Mouse (Mus musculus) bone marrow macrophage, adult 2 months (primary cell): ENCODE measurements around the gene Fbxo46. TPM values are rescaled to one million over a fixed set of nuclear protein-coding genes. Genes with fewer than 3 reads are reported as not detected.

Experiments used
- H3K27ac ChIP-seq: 2 replicates; pipeline ENCODE4 v1.5.1; 2012; ENCODE audit warnings: low read depth, low read length; ENCODE audit not compliant: insufficient read depth
- H3K4me1 ChIP-seq: 2 replicates; pipeline ENCODE4 v1.6.1; 2012; ENCODE audit warnings: low read length; ENCODE audit not compliant: control insufficient read depth, insufficient read depth
- H3K4me3 ChIP-seq: 2 replicates; pipeline ENCODE4 v1.5.1; 2012; ENCODE audit warnings: mild to moderate bottlenecking, low read length, moderate library complexity; ENCODE audit not compliant: insufficient read depth
- CTCF ChIP-seq: IDR thresholded peaks from 2 replicates; pipeline ENCODE4 v1.5.1; 2012; ENCODE audit warnings: low read depth, mild to moderate bottlenecking, low read length, moderate library complexity
- POLR2A ChIP-seq: IDR thresholded peaks from 2 replicates; pipeline ENCODE4 v1.6.1; 2012; ENCODE audit warnings: mild to moderate bottlenecking, low read depth, low read length, borderline replicate concordance
- polyA plus RNA-seq: library from polyadenylated mRNA; stranded (reverse); fragments of >200 nt; gene quantifications from 2 replicates; pipeline ENCODE4 v1.2.4, GENCODE M21; 2012; ENCODE audit not compliant: missing spikeins, insufficient read depth, insufficient read length

Fbxo46 gene
- polyA plus RNA-seq, 1 experiment: 8.2 TPM

DNA sequence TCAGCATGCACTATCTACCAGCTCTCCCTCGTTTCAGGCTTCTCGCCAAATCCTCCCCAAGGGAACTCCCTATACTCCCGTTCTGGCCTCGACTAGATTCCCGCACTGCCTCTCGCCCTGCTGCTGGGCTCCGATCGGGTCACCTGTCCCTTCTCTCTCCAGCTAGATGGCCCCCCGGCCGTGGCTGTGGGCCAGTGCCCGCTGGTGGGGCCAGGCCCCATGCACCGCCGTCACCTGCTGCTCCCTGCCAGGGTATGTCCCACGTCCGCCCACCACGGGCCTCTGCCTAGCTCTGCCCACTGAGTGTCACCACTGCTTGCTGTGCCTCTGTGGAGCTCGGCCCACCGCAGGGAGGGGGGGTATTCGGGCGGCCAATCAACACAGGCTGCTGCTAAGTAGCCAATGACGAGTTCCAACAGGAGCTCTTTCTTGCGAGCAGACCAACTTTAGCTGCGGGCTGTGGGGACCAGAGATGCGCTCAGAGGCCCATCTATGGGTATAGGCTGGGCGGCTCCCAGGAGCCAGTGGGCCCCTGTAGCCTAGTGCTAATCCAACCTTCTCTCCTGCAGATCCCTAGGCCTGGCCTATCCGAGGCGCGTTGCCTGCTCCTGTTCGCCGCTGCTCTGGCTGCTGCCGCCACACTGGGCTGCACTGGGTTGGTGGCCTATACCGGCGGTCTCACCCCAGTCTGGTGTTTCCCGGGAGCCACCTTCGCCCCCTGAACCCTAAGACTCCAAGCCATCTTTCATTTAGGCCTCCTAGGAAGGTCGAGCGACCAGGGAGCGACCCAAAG is 27.1 kb upstream of the Fbxo46 start:
- no peak overlapping the region for H3K27ac ChIP-seq
- no peaks in the 10 kb centered on the region for H3K4me1 ChIP-seq
- TF ChIP-seq POLR2A (no peak), CTCF (no peak)
- no peak overlapping the region for H3K4me3 ChIP-seq

DNA sequence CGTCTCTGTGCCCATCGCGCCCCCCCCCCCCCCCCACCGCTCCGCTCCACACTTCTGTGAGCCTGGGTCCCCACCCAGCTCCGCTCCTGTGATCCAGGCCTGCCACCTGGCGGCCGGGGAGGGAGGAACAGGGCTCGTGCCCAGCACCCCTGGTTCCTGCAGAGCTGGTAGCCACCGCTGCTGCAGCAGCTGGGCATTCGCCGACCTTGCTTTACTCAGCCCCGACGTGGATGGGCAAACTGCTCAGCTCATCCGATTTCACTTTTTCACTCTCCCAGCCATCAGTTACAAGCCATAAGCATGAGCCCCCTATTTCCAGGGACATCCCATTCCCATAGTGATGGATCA is 26.5 kb upstream of the Fbxo46 start:
- Histone ChIP-seq H3K4me1 (no peaks in the 10 kb centered on the region), H3K27ac (no peak overlapping the region), H3K4me3 (peak overlapping the region; percentile 44)
- TF ChIP-seq POLR2A (no peak), CTCF (peak; percentile 41; the same call in 1 of the 2 replicates)

DNA sequence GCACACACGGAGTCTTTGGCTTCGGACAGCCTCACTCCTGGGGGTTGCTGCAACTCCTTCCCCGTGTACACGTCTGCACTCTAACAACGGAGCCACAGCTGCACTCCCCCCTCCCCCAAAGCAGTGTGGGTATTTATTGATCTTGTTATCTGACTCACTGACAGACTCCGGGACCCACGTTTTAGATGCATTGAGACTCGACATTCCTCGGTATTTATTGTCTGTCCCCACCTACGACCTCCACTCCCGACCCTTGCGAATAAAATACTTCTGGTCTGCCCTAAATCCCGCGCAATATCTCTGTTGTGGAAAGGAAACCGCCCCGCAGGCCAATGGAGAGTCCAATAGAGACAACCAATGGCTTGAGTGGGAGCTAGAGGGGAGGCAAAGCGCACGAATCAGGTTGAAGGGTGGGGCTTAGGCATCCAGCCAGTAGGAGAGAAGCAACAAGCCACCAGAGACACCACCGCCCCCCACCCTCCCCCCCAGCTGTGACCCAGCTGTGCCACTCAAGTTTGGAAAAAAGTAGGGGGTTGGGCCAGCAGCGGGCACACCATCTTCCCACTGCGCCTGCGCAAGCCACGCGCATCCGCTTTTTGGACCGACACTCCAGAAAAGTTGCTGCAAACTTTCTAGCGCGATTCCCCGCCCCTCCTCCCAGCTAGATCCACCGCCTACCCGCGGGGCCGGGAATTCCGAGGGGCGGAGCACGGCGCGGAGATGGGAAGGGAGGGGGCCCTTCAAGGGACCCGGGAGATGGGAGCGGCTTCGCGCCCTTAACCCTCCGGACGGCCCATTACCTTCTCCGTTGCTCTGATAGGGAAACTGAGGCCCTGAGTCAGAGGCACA is 25.9 kb upstream of the Fbxo46 start:
- Histone ChIP-seq H3K27ac (no peak overlapping the region), H3K4me1 (no peaks in the 10 kb centered on the region), H3K4me3 (peak overlapping the region; percentile 61)
- TF ChIP-seq POLR2A: no peak
- no peak for TF ChIP-seq CTCF

GRCm38 (mm10) chr7:19094471-19094825 is 25.2 kb upstream of the Fbxo46 start, which contains the start of gene Six5:
Six5 (plus strand) TSS chr7:19094594.
- no peaks in the 10 kb centered on the region for H3K4me1 ChIP-seq
- H3K4me3 ChIP-seq: peak within 1 kb of the TSS; percentile 61
- TF ChIP-seq CTCF (no peak), POLR2A (no peak)
- no peak within 1 kb of the TSS for H3K27ac ChIP-seq

- no peak overlapping the region for H3K27ac ChIP-seq
- peak overlapping the region; percentile 61 for H3K4me3 ChIP-seq
- no peak for TF ChIP-seq POLR2A
- TF ChIP-seq CTCF: no peak
- H3K4me1 ChIP-seq: no peaks in the 10 kb centered on the region
These were observed 24.6 kb upstream of the Fbxo46 start for GRCm38 (mm10) chr7:19094826-19095750.

- Histone ChIP-seq H3K27ac (no peak overlapping the region), H3K4me1 (no peaks in the 10 kb centered on the region), H3K4me3 (no peak overlapping the region)
- TF ChIP-seq CTCF: no peak
- TF ChIP-seq POLR2A: no peak
These were observed 23.9 kb upstream of the Fbxo46 start for GRCm38 (mm10) chr7:19095751-19096110.

DNA sequence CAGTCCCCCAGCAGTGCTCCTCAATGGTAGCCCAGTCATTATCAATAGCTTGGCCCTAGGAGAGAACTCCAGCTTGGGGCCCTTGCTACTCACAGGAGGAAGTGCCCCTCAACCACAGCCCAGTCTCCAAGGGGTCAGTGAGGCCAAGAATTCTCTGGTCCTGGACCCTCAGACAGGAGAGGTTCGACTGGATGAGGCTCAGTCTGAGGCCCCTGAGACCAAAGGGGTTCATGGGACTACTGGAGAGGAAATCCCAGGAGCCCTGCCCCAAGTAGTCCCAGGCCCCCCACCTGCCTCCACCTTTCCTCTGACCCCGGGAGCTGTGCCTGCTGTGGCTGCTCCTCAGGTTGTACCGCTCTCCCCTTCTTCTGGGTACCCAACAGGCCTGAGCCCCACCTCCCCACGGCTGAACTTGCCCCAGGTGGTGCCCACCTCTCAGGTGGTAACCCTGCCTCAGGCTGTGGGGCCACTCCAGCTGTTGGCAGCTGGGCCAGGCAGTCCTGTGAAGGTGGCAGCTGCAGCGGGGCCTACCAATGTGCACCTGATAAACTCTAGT is 23.2 kb upstream of the Fbxo46 start:
- Histone ChIP-seq H3K27ac (no peak overlapping the region), H3K4me3 (no peak overlapping the region), H3K4me1 (no peaks in the 10 kb centered on the region)
- no peak for TF ChIP-seq POLR2A
- TF ChIP-seq CTCF: no peak

GRCm38 (mm10) chr7:19097217-19097616 is 22.4 kb upstream of the Fbxo46 start:
- TF ChIP-seq CTCF (no peak), POLR2A (no peak)
- H3K4me3 ChIP-seq: no peak overlapping the region
- no peaks in the 10 kb centered on the region for H3K4me1 ChIP-seq
- H3K27ac ChIP-seq: no peak overlapping the region

DNA sequence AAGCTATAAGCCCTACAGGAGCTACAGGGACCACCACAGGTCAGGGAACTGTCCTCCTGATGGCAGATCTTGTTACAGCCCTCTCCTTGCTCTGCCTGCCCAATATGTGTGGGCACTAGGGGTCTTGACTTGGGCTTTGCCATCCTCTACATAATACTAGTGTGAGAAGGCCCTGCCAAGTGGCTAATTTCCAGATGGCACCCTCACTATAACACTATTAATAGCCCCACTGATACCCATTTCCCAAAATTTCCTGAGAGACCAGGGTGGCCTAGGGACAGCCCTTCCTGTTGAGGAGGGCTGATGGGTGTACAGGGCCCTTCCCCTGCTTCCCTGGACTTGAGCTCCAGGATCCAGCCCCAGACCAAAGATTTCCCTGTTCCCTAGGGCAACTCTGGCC is 21.8 kb upstream of the Fbxo46 start:
- TF ChIP-seq CTCF: no peak
- no peak for TF ChIP-seq POLR2A
- no peaks in the 10 kb centered on the region for H3K4me1 ChIP-seq
- no peak overlapping the region for H3K27ac ChIP-seq
- H3K4me3 ChIP-seq: no peak overlapping the region
